Mouse (Mus musculus) midbrain, embryonic 13.5 days (tissue): ENCODE measurements around the gene Ensa. TPM values are rescaled to one million over a fixed set of nuclear protein-coding genes. Genes with fewer than 3 reads are reported as not detected.

ENCODE experiments used
- ATAC-seq: fragments of 200-750 bp; cut with Nextera tagmentation; 2 replicates; pipeline ENCODE4 v1.8.0; 2017; ENCODE audit warnings: mild to moderate bottlenecking, moderate TSS enrichment, moderate library complexity
- H3K27ac ChIP-seq: fragments of 300-500 bp; sonication (generic); 2 replicates; pipeline ENCODE4 v1.5.1; 2015; ENCODE audit warnings: inconsistent platforms, mild to moderate bottlenecking, moderate library complexity
- H3K27me3 ChIP-seq: fragments of 300-500 bp; sonication (generic); 2 replicates; pipeline ENCODE4 v1.6.1; 2015; ENCODE audit warnings: mild to moderate bottlenecking, inconsistent platforms
- H3K36me3 ChIP-seq: fragments of 300-500 bp; sonication (generic); 2 replicates; pipeline ENCODE4 v1.6.1; 2015; ENCODE audit warnings: mild to moderate bottlenecking, inconsistent platforms
- H3K4me1 ChIP-seq: fragments of 300-500 bp; sonication (generic); replicated peaks from 2 replicates; pipeline ENCODE4 v1.6.1; 2015; ENCODE audit warnings: inconsistent platforms
- H3K4me2 ChIP-seq: fragments of 300-500 bp; sonication (generic); replicated peaks from 2 replicates; pipeline ENCODE4 v1.6.1; 2015; ENCODE audit warnings: moderate library complexity, mild to moderate bottlenecking, inconsistent platforms
- H3K4me3 ChIP-seq: fragments of 300-500 bp; sonication (generic); replicated peaks from 2 replicates; pipeline ENCODE4 v1.5.1; 2015; ENCODE audit warnings: mild to moderate bottlenecking, inconsistent platforms
- H3K9ac ChIP-seq: fragments of 300-500 bp; sonication (generic); replicated peaks from 2 replicates; pipeline ENCODE4 v1.6.1; 2015; ENCODE audit warnings: mild to moderate bottlenecking, inconsistent platforms
- H3K9me3 ChIP-seq: fragments of 300-500 bp; sonication (generic); 2 replicates; pipeline ENCODE4 v1.6.1; 2016; ENCODE audit warnings: mild to moderate bottlenecking, inconsistent platforms
- WGBS: fragments of 180-500 bp; shearing (Covaris S2); methylation state at CpG from one replicate; pipeline ENCODE4 v1.1.7; 2015; 5-methylcytosine and 5-hydroxymethylcytosine counted together
- polyA plus RNA-seq: library from polyadenylated mRNA; unstranded; fragments of >200 nt; fragmentation: Nextera tagmentation; extraction: Ambion mirVana; gene quantifications from 2 replicates; pipeline ENCODE4 v1.2.1, GENCODE M21; 2015

Ensa gene
- polyA plus RNA-seq, 1 experiment from 2014 or later, result 116 TPM

GRCm38 (mm10) chr3:95676745-95677419 is 52.1 kb downstream of the Ensa start:
- 59% methylated on average over 15 of the region's 15 CpGs for WGBS
- H3K27ac ChIP-seq, result no peak overlapping the region
- H3K4me2 ChIP-seq, result no peak overlapping the region
- H3K9ac ChIP-seq, result no peak overlapping the region
- no peak overlapping the region for H3K4me3 ChIP-seq
- ATAC-seq, result no peak
- H3K4me1 ChIP-seq, result peaks cover 28% of the 10 kb centered on the region
- H3K9me3 ChIP-seq, result no peaks in the 10 kb centered on the region
- no peaks in the 10 kb centered on the region for H3K27me3 ChIP-seq
- H3K36me3 ChIP-seq, result peaks cover 35% of the 10 kb centered on the region

GRCm38 (mm10) chr3:95677420-95678090 is 52.8 kb downstream of the Ensa start:
- no peak for ATAC-seq
- Histone ChIP-seq H3K4me3 (no peak overlapping the region), H3K4me1 (peaks cover 28% of the 10 kb centered on the region), H3K36me3 (peaks cover 32% of the 10 kb centered on the region), H3K27me3 (no peaks in the 10 kb centered on the region), H3K4me2 (no peak overlapping the region), H3K9ac (no peak overlapping the region), H3K9me3 (no peaks in the 10 kb centered on the region), H3K27ac (no peak overlapping the region)
- 89% methylated on average over 19 of the region's 19 CpGs for WGBS

GRCm38 (mm10) chr3:95679551-95679950 is 54.8 kb downstream of the Ensa start:
- peaks cover 14% of the 10 kb centered on the region for H3K4me1 ChIP-seq
- H3K4me2 ChIP-seq, result no peak overlapping the region
- no peaks in the 10 kb centered on the region for H3K9me3 ChIP-seq
- 90% methylated on average over 8 of the region's 8 CpGs for WGBS
- no peak overlapping the region for H3K27ac ChIP-seq
- H3K9ac ChIP-seq, result no peak overlapping the region
- no peak for ATAC-seq
- no peaks in the 10 kb centered on the region for H3K27me3 ChIP-seq
- peaks cover 14% of the 10 kb centered on the region for H3K36me3 ChIP-seq
- H3K4me3 ChIP-seq, result no peak overlapping the region

GRCm38 (mm10) chr3:95680673-95681072 is 55.9 kb downstream of the Ensa start:
- 86% methylated on average over 6 of the region's 6 CpGs for whole genome bisulfite sequencing
- H3K4me3 ChIP-seq, result no peak overlapping the region
- no peak for ATAC-seq
- no peak overlapping the region for H3K9ac ChIP-seq
- no peaks in the 10 kb centered on the region for H3K9me3 ChIP-seq
- peaks cover 14% of the 10 kb centered on the region for H3K36me3 ChIP-seq
- no peak overlapping the region for H3K27ac ChIP-seq
- peaks cover 10% of the 10 kb centered on the region for H3K4me1 ChIP-seq
- no peaks in the 10 kb centered on the region for H3K27me3 ChIP-seq
- no peak overlapping the region for H3K4me2 ChIP-seq

GRCm38 (mm10) chr3:95681365-95681764 is 56.6 kb downstream of the Ensa start:
- peaks cover 14% of the 10 kb centered on the region for H3K36me3 ChIP-seq
- WGBS, result 71% methylated on average over 11 of the region's 11 CpGs
- H3K4me3 ChIP-seq, result no peak overlapping the region
- H3K4me2 ChIP-seq, result no peak overlapping the region
- H3K27me3 ChIP-seq, result peaks cover 3% of the 10 kb centered on the region
- H3K4me1 ChIP-seq, result peaks cover 8% of the 10 kb centered on the region
- H3K9ac ChIP-seq, result no peak overlapping the region
- H3K9me3 ChIP-seq, result no peaks in the 10 kb centered on the region
- no peak overlapping the region for H3K27ac ChIP-seq
- ATAC-seq, result no peak

Other genes with a start within 250 kb of the Ensa start
- not detected in 2 replicates for gene 4930558C23Rik, start 222.2 kb upstream of the Ensa start, polyA plus RNA-seq
- 22.5 and 26.1 TPM in 2 replicates for gene Arnt, start 190.6 kb upstream of the Ensa start, polyA plus RNA-seq
- 4.8 and 5.8 TPM in 2 replicates for gene Ctsk, start 125.7 kb upstream of the Ensa start, polyA plus RNA-seq
- 10.5 and 10.6 TPM in 2 replicates for gene Ctss, start 98.2 kb upstream of the Ensa start, polyA plus RNA-seq
- not detected in 2 replicates for gene Hormad1, start 65.3 kb upstream of the Ensa start, polyA plus RNA-seq
- 35.2 and 37.7 TPM in 2 replicates for gene Golph3l, start 36.1 kb upstream of the Ensa start, polyA plus RNA-seq
- 46.9 and 56.3 TPM in 2 replicates for gene Mcl1, start 33.8 kb downstream of the Ensa start, polyA plus RNA-seq
- 0.68 and 1.9 TPM in 2 replicates for gene Adamtsl4, start 62.9 kb downstream of the Ensa start, polyA plus RNA-seq
- gene Ecm1, start 114.6 kb downstream of the Ensa start, polyA plus RNA-seq, result 11.3 and 11.8 TPM in 2 replicates
- 44.7 and 45.5 TPM in 2 replicates for gene Tars2, start 135.2 kb downstream of the Ensa start, polyA plus RNA-seq
- gene Rprd2, start 193.9 kb downstream of the Ensa start, polyA plus RNA-seq, result 24.8 and 25.0 TPM in 2 replicates
- gene Prpf3, start 230.9 kb downstream of the Ensa start, polyA plus RNA-seq, result 39.5 and 48.0 TPM in 2 replicates
- 340 TPM in 2 replicates for gene Mrps21, start 246.5 kb downstream of the Ensa start, polyA plus RNA-seq